Mouse (Mus musculus): ENCODE results near the gene Chst8. TPM values are rescaled to one million over a fixed set of nuclear protein-coding genes. Genes with fewer than 3 reads are reported as not detected.

Gene Chst8
- polyA plus RNA-seq, 1 experiment from 2014 or later: 9.7 TPM

DNA sequence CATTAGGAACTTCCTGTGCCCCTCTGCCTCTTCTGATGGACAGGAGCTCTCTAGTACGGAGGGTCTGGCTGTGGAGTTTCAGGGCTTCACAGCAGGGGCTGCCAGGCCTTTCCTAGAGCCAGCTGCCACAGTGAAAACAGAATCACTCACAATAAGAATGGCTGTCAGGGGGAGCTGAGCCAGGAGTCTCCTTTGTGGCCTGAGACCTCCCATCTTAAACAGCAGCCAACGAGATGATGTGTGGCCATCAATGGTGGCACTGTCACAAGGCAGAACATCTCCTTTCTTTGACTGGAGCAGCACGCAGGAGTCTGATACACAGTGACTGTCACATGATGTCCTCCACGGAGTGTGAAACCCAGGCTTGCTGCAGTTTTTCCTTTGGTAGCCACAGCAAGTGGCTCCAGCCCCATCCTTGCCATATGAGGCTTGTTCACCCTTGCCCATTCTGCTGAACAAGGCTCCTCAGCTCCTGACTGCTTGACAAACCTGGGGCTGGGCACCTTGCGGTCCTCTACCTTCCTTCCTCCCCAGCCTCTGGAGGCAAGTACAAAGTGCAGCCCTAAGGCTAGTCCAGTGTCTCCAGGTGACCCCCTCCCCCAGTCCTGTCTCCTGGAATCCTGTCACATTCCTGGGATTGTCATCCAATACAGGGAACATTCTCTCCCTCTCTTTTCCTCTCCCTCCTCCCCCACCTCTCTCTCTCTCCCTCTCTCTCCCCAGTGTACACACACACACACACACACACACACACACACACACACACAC is 91.4 kb downstream of the Chst8 start:
- Histone ChIP-seq H3K36me3 (ENCODE audit: control insufficient read depth, insufficient read depth, low read length) (no peaks in the 10 kb centered on the region), H3K27ac (ENCODE audit: low read depth, low read length) (peak overlapping the region; percentile 16; the same call in 1 of the 2 replicates), H3K4me1 (ENCODE audit: control insufficient read depth, insufficient read depth, low read length) (peaks cover 8% of the 10 kb centered on the region; the same call in 1 of the 2 replicates), H3K4me2 (ENCODE audit: low read depth, low read length) (no peak overlapping the region), H3K9me3 (ENCODE audit: control insufficient read depth, low read length) (no peaks in the 10 kb centered on the region), H3K9ac (replicated peaks; ENCODE audit: low read depth, low read length) (peak overlapping the region; percentile 32; the same call in 1 of the 2 replicates), H3K27me3 (ENCODE audit: control insufficient read depth, insufficient read depth, low read length) (no peaks in the 10 kb centered on the region), H3K4me3 (ENCODE audit: low read depth, low read length) (no peak overlapping the region)
- WGBS: 26% methylated on average over 5 of the region's 5 CpGs
- no peak for ATAC-seq (ENCODE audit: low read depth)

DNA sequence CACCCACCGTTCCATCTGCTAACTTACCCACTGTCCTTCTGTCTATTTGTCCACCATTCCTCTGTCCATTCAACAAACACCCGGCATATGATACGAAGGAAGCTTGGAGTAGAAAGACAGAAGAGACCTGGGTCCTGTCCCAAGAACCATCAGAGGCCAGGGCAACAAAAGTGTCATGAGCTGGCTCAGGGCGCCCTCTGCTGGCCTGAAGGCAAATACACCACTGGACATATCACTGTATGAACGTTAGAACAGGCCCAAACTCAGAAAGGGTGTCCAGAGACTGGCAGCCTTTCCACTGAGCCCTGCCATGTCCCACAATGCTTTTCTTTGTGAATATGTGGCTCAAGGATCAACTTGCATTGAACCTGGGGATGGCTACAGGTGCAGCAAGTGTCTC is 92.9 kb downstream of the Chst8 start:
- Histone ChIP-seq H3K4me1 (ENCODE audit: control insufficient read depth, insufficient read depth, low read length) (peaks cover 8% of the 10 kb centered on the region; the same call in 1 of the 2 replicates), H3K9ac (replicated peaks; ENCODE audit: low read depth, low read length) (no peak overlapping the region), H3K9me3 (ENCODE audit: control insufficient read depth, low read length) (no peaks in the 10 kb centered on the region), H3K36me3 (ENCODE audit: control insufficient read depth, insufficient read depth, low read length) (no peaks in the 10 kb centered on the region), H3K27me3 (ENCODE audit: control insufficient read depth, insufficient read depth, low read length) (no peaks in the 10 kb centered on the region), H3K4me2 (ENCODE audit: low read depth, low read length) (no peak overlapping the region), H3K4me3 (ENCODE audit: low read depth, low read length) (no peak overlapping the region), H3K27ac (ENCODE audit: low read depth, low read length) (no peak overlapping the region)
- 45% methylated on average over 5 of the region's 5 CpGs for WGBS
- ATAC-seq (ENCODE audit: low read depth): no peak

DNA sequence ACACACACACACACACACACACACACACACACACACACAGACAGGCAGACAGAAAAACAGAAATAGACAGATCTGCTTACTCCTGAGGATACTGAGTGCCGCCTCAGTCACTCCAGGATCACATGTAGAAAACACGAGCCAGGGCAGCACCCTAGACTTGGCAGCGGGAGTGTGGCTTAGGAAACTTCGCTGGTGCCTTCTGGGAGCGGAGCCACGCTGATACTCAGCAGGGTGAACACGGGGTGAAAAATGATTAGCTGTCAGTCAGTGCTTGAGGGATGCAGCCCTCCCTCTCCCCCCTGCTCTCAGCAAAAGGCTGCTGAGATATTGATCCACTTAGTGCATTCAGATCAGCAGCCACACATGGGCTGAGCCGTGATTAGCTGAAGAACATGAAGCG is 93.9 kb downstream of the Chst8 start:
- no peak overlapping the region for H3K4me2 ChIP-seq (ENCODE audit: low read depth, low read length)
- no peak overlapping the region for H3K27ac ChIP-seq (ENCODE audit: low read depth, low read length)
- no peaks in the 10 kb centered on the region for H3K27me3 ChIP-seq (ENCODE audit: control insufficient read depth, insufficient read depth, low read length)
- 60% methylated on average over 9 of the region's 9 CpGs for WGBS
- H3K9me3 ChIP-seq (ENCODE audit: control insufficient read depth, low read length): no peaks in the 10 kb centered on the region
- no peak overlapping the region for H3K9ac ChIP-seq (replicated peaks; ENCODE audit: low read depth, low read length)
- H3K4me3 ChIP-seq (ENCODE audit: low read depth, low read length): no peak overlapping the region
- H3K36me3 ChIP-seq (ENCODE audit: control insufficient read depth, insufficient read depth, low read length): no peaks in the 10 kb centered on the region
- H3K4me1 ChIP-seq (ENCODE audit: control insufficient read depth, insufficient read depth, low read length): peaks cover 8% of the 10 kb centered on the region; the same call in 1 of the 2 replicates
- no peak for ATAC-seq (ENCODE audit: low read depth)

DNA sequence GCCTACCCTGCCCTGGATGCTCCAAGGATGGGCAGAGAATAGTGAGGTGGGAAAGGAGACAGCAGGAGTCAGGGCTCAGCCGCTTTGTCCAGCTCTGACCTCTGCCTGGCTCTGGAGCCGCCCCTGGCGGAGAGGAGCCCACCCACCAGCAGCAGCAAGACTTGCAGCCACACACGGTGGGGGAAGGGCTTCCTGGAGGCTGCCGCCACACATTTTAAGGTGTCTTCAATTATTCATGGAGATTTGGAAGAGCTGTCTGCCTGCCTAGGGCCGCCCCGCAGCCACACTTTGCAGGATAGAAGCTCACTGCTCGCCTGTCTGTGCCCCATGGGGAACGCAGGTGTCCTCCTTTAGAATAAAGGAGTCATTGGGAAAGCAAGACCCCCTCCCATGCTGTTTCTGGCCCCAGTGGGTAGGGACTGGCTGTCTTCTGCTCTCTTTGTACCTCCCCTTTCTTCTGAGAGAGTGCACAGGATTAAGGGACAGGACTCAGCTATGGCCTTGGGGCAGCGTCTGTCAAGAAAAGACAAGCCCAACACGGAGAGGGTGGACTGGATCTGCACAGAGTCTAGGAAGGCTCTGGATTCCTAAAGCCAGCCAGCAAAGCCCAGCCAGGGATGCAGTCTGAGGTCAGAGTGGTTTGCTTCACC is 95.2 kb downstream of the Chst8 start:
- Histone ChIP-seq H3K9ac (replicated peaks; ENCODE audit: low read depth, low read length) (0 out of 2 replicates have a peak overlapping the region, but pooled peaks have one; percentile 0), H3K4me2 (ENCODE audit: low read depth, low read length) (peak overlapping the region; percentile 9; the same call in 1 of the 2 replicates), H3K27ac (ENCODE audit: low read depth, low read length) (peak overlapping the region; percentile 64), H3K4me3 (ENCODE audit: low read depth, low read length) (no peak overlapping the region), H3K4me1 (ENCODE audit: control insufficient read depth, insufficient read depth, low read length) (peaks cover 8% of the 10 kb centered on the region; the same call in 1 of the 2 replicates), H3K9me3 (ENCODE audit: control insufficient read depth, low read length) (no peaks in the 10 kb centered on the region), H3K36me3 (ENCODE audit: control insufficient read depth, insufficient read depth, low read length) (no peaks in the 10 kb centered on the region), H3K27me3 (ENCODE audit: control insufficient read depth, insufficient read depth, low read length) (no peaks in the 10 kb centered on the region)
- WGBS: 7% methylated on average over 11 of the region's 11 CpGs
- ATAC-seq (ENCODE audit: low read depth): peak; percentile 38; the same call in 1 of the 2 replicates

DNA sequence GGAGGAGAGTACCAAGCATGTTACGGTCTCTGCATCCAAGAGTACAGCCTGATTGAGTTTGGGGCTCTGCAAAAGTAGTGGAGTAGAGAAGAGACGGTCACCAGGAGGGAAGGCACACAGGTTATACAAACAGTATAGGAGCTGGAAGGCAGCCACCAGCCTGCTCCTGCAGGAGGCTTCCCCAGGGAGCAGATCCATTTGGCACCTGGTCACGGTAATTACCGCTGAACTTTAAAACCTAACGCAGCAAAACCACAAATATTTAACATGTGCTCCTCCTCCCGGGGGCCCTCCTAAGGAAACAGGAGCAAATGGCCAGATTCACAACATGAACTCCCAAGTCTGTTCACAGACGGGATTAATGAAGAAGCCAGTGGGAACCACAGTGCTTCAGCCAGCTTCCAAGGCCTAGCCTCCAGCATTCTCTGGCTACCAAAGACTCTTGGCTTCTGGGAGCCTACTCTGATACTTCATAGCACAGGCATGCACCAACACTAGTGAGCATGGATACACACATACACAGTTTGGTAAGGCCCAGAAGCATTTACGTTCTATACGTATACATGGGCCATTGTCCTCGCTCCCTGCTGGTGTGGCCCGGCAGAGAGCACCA is 97.6 kb downstream of the Chst8 start:
- WGBS: 57% methylated on average over 11 of the region's 11 CpGs
- Histone ChIP-seq H3K4me3 (ENCODE audit: low read depth, low read length) (no peak overlapping the region), H3K9me3 (ENCODE audit: control insufficient read depth, low read length) (no peaks in the 10 kb centered on the region), H3K27ac (ENCODE audit: low read depth, low read length) (no peak overlapping the region), H3K4me2 (ENCODE audit: low read depth, low read length) (no peak overlapping the region), H3K4me1 (ENCODE audit: control insufficient read depth, insufficient read depth, low read length) (peaks cover 8% of the 10 kb centered on the region; the same call in 1 of the 2 replicates), H3K9ac (replicated peaks; ENCODE audit: low read depth, low read length) (no peak overlapping the region), H3K27me3 (ENCODE audit: control insufficient read depth, insufficient read depth, low read length) (no peaks in the 10 kb centered on the region), H3K36me3 (ENCODE audit: control insufficient read depth, insufficient read depth, low read length) (no peaks in the 10 kb centered on the region)
- no peak for ATAC-seq (ENCODE audit: low read depth)

DNA sequence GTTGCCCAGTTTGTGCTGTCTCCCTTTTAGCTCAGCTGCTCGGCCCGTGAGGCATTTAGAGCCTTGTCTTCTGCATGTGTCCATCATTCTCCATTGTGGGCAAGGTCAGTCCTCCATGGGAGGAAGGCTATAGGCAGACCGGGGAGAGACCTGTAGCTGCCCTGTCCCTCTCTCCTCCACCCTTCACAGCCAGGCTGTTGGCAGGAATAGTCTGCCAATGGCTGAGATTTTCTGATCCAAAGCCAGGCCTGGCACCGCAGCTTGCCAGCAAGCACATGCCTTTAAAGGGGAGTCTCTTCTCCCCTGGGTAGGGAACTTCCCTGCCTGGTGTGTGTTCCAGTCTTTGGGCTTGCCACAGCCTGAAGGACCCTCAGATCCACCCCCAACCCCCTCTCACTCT is 103.4 kb downstream of the Chst8 start:
- WGBS: 75% methylated on average over 4 of the region's 4 CpGs
- Histone ChIP-seq H3K27me3 (ENCODE audit: control insufficient read depth, insufficient read depth, low read length) (no peaks in the 10 kb centered on the region), H3K4me2 (ENCODE audit: low read depth, low read length) (no peak overlapping the region)

DNA sequence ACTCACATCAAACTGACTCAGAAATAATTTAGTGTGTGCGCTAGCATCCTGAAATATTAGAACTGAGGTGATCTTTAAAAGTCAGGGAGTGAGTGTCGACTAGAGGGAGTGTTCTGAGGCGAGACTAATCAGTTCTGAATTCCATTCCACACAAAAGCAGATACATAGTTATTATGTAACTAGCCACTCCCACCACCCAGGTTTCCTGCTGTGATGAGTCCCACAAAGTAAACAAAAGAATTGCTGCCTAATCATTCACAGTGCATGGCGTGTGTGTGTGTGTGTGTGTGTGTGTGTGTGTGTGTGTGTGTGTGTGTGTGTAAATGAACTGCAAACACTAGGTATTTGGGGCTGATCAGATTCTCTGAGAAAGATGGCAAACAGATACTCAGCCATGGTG is 108.1 kb downstream of the Chst8 start:
- Histone ChIP-seq H3K4me1 (ENCODE audit: control insufficient read depth, insufficient read depth, low read length) (no peaks in the 10 kb centered on the region), H3K4me2 (ENCODE audit: low read depth, low read length) (no peak overlapping the region), H3K9me3 (ENCODE audit: control insufficient read depth, low read length) (no peaks in the 10 kb centered on the region), H3K9ac (replicated peaks; ENCODE audit: low read depth, low read length) (no peak overlapping the region), H3K27ac (ENCODE audit: low read depth, low read length) (no peak overlapping the region), H3K36me3 (ENCODE audit: control insufficient read depth, insufficient read depth, low read length) (no peaks in the 10 kb centered on the region), H3K4me3 (ENCODE audit: low read depth, low read length) (no peak overlapping the region), H3K27me3 (ENCODE audit: control insufficient read depth, insufficient read depth, low read length) (no peaks in the 10 kb centered on the region)
- ATAC-seq (ENCODE audit: low read depth): no peak
- 40% methylated on average over 4 of the region's 4 CpGs for WGBS

More for the DNA sequence above, 103.4 kb downstream of the Chst8 start:
- H3K27ac ChIP-seq (ENCODE audit: low read depth, low read length): no peak overlapping the region
- H3K36me3 ChIP-seq (ENCODE audit: control insufficient read depth, insufficient read depth, low read length): no peaks in the 10 kb centered on the region
- ATAC-seq (ENCODE audit: low read depth): no peak
- H3K4me3 ChIP-seq (ENCODE audit: low read depth, low read length): no peak overlapping the region
- no peaks in the 10 kb centered on the region for H3K4me1 ChIP-seq (ENCODE audit: control insufficient read depth, insufficient read depth, low read length)
- H3K9ac ChIP-seq (replicated peaks; ENCODE audit: low read depth, low read length): no peak overlapping the region
- no peaks in the 10 kb centered on the region for H3K9me3 ChIP-seq (ENCODE audit: control insufficient read depth, low read length)

DNA sequence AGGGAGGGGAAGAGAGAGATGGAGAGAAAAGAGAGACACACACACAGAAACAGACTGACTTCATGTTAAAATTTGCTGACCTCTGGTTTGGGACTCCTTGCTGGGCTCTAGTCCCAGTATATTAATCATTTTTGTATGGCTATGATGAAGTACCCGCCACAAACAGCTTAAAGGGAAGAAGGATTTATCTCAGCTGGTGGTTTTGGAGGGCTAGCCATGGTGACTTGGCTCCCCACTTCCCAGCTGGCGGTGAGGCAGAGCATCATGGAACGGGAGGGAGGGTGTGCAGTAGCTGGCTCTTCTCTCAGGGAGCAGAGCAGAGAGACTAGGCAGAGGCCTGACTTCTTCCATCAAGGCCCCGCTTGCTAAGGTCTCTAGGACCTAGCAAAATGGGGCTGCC is 109.1 kb downstream of the Chst8 start:
- Histone ChIP-seq H3K9ac (replicated peaks; ENCODE audit: low read depth, low read length) (no peak overlapping the region), H3K4me1 (ENCODE audit: control insufficient read depth, insufficient read depth, low read length) (no peaks in the 10 kb centered on the region), H3K4me3 (ENCODE audit: low read depth, low read length) (no peak overlapping the region), H3K9me3 (ENCODE audit: control insufficient read depth, low read length) (no peaks in the 10 kb centered on the region), H3K27ac (ENCODE audit: low read depth, low read length) (no peak overlapping the region), H3K4me2 (ENCODE audit: low read depth, low read length) (no peak overlapping the region), H3K36me3 (ENCODE audit: control insufficient read depth, insufficient read depth, low read length) (no peaks in the 10 kb centered on the region), H3K27me3 (ENCODE audit: control insufficient read depth, insufficient read depth, low read length) (no peaks in the 10 kb centered on the region)
- ATAC-seq (ENCODE audit: low read depth): no peak
- 56% methylated on average over 4 of the region's 4 CpGs for WGBS

Data from neural tube, embryonic 14.5 days (tissue).